Mouse (Mus musculus): ENCODE data around the gene Ippk.
A peak's percentile ranks its signal among the peaks of the same experiment; 100 is the strongest.

Ippk gene

GRCm38 (mm10) chr13:49430529-49430928, 9.5 kb downstream of the Ippk start:
- DNase-seq (ENCODE audit: low spot score), result no peak

DNA sequence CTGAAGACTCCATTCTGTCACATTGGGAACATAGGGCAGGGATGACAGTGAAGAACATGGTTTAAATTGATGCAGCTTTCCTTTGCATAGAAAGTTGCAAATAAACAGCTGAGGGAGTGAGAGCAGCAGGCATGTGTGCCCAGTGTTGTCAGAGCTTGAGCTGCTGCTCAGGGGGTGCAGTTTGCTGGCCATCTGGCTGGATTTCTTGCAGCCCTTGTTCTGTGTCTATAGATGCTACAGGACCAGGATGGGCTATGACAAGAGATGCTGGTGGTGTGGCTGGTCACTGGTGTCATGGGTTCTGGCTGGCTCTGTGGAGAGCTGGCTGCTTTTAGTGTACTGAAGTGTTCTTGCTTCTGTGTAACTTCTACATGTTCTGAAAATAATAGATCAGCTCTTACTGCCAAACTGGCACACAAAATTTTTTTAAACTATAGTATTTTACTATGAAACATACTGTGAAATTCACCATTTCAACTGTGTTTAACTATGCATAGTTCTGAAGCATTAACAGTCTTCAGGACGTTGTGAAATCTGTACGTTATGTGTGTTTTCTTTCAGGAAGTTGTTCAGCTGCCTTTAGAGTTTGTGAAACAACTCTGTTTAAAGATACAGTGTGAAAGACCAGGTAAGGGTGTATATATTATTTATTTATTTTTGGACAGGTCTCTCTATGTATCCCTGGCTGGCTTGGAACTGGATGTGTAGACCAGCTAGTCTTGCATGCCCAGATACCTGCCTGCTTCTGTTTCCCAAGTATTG, 12.4 kb downstream of the Ippk start:
- no peak for DNase-seq (ENCODE audit: low spot score)

DNA sequence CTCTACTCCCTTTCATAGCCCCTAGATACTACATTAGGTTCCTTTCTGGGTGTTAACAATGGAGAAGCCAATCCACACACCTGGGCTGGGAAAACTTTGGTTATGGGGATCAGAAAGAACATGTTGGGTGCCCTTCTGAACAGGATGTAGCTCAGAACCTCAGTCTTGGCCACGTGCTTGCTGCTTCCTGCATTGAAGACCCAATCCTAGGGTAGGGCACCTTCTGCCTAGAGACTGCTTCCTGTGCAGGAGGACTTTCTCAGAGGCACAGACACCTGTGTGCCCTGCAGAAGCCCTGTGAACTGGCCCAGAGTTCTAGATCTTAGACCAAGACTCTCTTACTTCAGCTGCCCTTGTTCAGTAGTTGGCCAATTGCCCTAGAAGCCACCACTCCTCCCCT, 14.7 kb downstream of the Ippk start:
- DNase-seq (ENCODE audit: low spot score), result no peak

- no peak for DNase-seq (ENCODE audit: low spot score)
These were observed 15.1 kb downstream of the Ippk start for GRCm38 (mm10) chr13:49436170-49436569.

- DNase-seq (ENCODE audit: low spot score), result no peak
These were observed 23.4 kb downstream of the Ippk start for GRCm38 (mm10) chr13:49444451-49444850.

DNA sequence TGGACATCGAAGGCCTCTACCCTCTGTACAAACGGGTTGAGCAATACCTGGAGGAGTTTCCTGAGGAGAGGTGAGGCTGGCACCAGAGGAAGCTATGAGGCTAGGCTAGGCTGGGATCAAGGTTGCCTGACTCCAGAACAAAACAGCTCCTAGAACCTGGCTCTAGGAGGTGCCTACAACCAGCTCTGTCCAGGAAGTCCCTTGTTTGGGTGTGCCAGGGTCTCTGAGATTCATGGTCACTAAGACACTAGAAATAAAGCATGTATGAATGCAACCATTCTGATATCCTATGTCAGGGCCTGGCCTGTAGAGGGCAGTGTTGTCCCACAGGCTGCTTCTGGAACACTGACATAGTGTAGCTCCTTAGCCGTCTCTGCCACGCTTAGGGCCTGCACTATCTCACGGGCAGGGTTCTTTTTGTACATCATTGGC, 28.3 kb downstream of the Ippk start:
- peak; percentile 71 for DNase-seq (ENCODE audit: low spot score)

- DNase-seq (ENCODE audit: low spot score), result no peak
These were observed 39.2 kb downstream of the Ippk start for GRCm38 (mm10) chr13:49460276-49460675.

DNA sequence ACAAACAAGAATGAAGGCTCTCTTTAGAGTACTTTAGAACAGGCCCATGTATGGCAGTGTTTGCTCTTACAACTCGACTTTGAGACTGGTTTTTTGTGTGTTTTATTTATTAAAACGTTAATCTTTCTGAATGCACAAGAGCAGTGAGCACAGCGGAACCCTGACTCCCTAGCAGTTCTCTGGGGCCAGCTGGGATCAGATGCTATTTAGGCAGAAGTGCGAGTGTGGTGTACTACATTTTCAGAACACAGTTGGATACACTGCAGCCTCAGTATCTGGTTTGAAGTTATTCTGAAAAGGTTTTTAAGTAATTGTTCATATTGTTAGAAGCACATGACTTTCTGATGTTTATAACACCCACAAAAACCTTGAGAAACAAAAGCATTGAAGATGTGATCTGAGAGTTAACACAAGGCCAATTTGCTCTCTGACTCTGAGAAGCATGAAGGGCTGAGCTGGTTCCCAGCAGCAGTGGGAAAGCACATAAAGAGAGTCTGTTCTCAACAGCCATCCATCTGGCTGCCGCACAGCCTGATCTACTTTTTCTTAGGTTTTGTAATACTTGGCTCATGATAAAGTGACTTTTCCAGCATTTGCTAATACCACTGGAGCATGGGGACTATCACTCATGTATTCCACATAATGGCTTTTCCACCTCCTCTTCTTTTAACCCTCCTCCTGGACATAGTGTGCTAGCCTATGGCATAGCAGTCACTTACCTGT, 39.8 kb downstream of the Ippk start:
- DNase-seq (ENCODE audit: low spot score), result no peak

- DNase-seq (ENCODE audit: low spot score), result no peak
These were observed 40.5 kb downstream of the Ippk start for GRCm38 (mm10) chr13:49461458-49462132.

- no peak for DNase-seq (ENCODE audit: low spot score)
These were observed 41.9 kb downstream of the Ippk start for GRCm38 (mm10) chr13:49462921-49463320.

DNA sequence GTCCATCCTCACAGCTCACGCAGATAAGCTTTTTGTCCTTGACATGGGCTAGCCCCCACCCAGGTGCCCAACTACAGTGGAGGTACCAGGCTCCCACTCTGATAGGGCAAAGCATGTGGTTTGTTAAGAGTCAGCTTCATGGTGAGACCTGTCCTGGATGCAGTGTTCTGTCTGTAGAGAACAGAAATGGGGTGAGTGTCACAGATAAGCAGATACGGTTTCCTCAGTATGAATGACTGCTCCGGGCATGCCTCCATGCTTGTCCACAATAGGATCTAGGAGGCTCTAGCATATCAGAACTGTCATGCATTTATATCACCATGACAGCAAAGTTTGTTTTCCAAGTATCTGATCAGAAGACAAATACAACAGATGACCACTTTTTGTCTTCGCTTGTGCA, 44.8 kb downstream of the Ippk start:
- DNase-seq (ENCODE audit: low spot score), result no peak

DNA sequence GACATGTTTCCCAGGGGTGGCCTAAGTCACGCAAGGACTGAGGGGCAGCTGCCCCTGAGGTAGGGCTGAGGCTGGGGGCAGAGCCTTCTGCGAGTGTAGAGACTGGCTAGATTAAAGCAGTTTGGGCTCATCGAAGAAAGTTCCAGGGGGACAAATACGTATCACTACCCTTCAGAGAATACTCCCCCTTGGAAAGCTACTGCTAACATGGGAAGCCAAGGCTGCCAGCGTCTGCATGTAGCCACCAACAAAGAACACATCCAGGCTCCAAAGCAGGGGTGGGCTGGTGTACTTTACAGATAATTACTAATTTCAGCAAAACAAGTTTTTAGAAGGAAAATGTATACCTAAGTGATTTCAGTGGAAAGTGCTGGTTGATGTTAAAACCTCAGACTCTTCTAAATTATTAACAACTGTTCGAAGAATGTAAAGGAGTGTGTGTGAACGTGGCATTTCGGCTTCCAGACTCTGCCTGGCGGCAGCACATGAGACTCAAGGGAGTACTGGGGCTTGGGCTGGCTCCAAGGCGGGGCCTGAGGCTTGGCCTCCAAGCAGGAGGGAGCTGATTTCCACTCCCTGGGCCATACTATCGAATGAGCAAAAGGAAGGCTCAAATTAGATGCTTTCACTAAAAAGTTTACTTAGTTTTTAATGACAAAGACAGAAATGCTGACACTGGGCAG, 45.5 kb downstream of the Ippk start:
- no peak for DNase-seq (ENCODE audit: low spot score)

- DNase-seq (ENCODE audit: low spot score), result no peak
These were observed 46.5 kb downstream of the Ippk start for GRCm38 (mm10) chr13:49467585-49467984.

DNA sequence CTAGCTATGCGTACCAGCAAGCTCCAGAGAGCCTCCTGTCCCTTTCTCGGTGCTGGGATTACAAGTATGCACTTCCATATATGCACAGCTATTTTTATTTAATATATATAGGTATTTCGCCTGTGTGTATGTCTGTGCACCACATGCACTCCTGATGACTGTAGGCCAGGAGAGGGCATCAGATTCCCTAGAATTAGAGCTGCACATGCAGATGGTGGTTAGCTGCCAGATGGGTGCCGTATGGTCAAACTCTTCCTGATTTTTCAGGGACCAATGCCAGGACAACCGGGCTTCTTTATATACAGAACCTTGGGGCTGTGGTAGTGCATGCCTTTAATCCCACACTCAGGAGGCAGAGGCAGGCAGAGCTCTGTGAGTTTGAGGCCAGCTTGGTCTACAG, 48.0 kb downstream of the Ippk start:
- no peak for DNase-seq (ENCODE audit: low spot score)

DNA sequence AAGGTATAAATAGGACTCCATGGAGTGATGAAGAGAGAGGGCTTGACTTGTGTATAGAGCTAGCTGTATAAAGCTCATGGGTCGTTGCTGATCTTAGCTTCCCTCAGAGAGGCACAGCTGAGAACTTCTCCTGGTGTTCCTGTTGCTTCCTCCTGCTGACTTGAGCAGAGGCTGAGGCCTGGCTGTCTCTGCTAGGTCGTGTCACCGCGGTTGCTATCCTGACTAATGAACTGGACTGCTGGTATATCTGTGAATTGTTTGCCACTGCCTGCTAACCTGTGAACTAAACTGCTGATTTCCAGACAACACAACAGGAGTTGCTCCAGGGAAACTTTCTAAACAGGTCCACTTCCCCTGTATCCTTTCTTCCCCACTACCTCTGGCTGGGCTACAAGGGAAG, 49.3 kb downstream of the Ippk start:
- no peak for DNase-seq (ENCODE audit: low spot score)

- DNase-seq (ENCODE audit: low spot score), result no peak
These were observed 49.8 kb downstream of the Ippk start for GRCm38 (mm10) chr13:49470806-49471205.

GRCm38 (mm10) chr13:49471981-49472675, 51.1 kb downstream of the Ippk start:
- DNase-seq (ENCODE audit: low spot score), result no peak

DNA sequence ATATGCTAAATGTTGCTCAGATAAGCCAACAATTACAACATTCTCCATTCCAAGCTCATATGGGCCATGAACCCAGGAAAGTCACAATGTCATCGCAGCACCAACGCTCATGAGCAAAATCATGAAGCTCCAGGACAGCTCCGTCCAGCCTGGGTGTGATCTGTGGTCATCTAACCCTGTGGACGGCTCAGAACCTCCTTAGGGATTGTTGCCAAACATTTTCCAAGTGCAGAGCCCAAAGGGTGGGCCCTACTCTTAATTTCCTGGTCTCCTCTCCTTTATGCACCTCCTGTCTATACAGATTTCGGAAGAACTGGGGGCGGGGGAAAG, 51.6 kb downstream of the Ippk start:
- no peak for DNase-seq (ENCODE audit: low spot score)

GRCm38 (mm10) chr13:49477887-49478286, 56.8 kb downstream of the Ippk start:
- DNase-seq (ENCODE audit: low spot score), result no peak

- no peak for DNase-seq (ENCODE audit: low spot score)
These were observed 57.9 kb downstream of the Ippk start for GRCm38 (mm10) chr13:49478851-49479374.

GRCm38 (mm10) chr13:49479399-49479798, 58.4 kb downstream of the Ippk start:
- no peak for DNase-seq (ENCODE audit: low spot score)

DNA sequence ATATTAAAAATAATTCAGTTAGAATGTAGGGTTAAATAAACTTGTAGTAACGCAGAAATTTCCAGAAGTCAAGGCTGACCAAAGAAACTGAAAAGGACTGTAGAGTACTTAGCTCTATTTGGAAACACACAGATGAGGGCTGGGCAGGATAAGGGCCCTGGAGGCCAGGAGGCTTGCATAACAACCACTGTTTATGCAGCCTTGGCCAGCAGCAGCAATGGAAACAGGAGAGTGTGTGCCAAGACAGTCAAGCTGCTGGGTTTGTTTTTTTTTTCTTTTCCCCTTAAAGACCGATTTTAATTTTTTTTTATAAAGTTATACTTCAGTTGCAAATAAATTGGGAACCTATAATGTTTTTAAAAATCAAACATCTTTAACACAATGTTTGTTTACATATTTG, 59.0 kb downstream of the Ippk start:
- no peak for DNase-seq (ENCODE audit: low spot score)

Data from c-Kit-positive CD71-positive TER-119-positive erythroid progenitor cells, embryonic 14.5 days (primary cell).